Mouse (Mus musculus): ENCODE results near the gene Drc7.

The Drc7 gene

DNA sequence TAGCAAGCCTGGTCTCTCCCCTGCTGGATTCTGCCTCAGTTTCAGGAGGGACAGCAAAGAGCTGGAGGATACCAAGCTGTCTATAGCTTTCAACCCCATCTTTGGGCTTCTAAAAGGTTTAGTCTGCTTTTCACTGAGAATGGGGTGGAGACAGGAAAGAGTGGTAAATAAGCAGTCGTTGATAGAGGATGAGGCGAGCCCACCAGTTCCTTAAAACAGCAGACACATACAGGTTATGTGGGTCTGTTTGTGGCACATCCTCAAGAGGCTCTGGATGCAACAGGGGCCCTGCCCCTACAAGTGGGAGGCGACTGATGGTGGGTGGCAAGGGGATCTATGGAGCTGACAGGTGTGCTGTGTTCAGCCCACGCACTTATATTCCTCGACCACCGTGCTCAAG lies 3.8 kb downstream of the Drc7 start:
- DNase-seq (ENCODE audit: low read depth, low spot score) = no peak

DNA sequence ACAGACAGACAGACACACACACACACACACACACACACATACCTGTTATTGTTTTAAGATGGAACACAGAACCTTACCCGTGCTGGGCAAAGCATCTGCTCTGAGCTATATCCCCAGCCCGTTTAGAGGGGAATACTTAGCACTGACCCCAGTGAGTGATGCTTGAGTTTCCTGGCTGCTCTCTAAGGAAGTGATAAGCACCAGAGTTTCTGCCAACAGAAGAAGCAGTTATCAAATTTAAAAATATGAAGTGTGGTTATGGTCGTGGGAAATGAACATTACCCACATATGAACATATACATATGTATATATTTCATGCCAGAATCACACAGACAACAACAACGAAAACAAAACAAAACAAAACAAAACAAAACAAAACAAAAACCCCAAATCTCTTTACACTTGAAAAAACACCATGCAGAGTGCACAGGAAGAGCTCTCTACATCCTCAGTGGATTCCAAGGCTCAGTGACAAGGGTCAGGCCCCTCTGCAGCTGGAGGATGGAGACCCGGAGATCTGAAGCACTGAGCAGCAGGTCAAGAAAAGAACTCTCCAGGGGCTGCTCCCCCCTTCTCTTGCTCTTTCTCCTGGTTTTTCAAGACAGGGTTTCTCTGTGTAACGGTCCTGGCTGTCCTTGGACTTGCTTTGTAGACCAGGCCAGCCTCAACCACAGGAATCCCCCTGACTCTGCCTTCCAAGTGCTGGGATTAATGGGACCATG lies 5.1 kb downstream of the Drc7 start:
- DNase-seq (ENCODE audit: low read depth, low spot score) = no peak

DNA sequence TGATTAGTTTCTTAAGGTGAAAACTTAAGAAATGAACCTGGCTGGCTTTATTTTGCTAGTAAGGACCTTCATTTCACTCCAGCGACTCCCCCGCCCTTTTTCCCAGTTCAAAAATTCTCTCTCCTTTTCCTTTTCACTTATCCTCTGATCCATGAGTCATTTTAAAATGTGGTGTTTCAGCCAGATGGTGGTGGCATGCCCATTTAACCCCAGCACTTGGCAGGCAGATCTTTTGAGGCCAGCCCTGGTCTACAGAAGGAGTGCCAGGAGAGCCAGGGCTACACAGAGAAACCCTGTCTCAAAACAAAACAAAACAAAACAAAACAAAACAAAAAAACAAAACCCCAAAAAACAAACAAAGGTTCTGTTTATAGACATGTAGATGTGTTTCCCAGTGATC lies 9.6 kb downstream of the Drc7 start:
- no peak for DNase-seq (ENCODE audit: low read depth, low spot score)

GRCm38 (mm10) chr8:95067582-95067981 lies 12.7 kb downstream of the Drc7 start:
- DNase-seq (ENCODE audit: low read depth, low spot score) = peak; percentile 56

DNA sequence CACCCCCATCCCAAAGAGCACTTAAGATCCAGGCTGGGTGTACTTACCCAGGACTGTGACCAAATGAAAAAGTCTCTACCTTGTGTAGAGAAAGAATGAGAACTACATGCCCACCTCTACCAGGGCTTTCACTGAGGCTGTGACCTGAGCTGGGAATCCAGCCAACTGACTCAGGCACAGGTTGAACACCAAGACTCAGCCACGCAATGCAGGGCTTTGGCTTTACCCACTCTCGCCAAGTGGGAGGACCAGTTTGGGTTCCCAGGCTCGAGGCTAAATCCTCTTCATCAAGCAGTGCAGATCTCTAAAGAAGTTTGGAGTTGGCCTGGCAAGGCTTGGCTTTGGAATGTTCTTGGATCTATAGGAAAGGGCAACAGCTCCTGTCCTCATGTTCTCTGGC lies 20.6 kb downstream of the Drc7 start:
- no peak for DNase-seq (ENCODE audit: low read depth, low spot score)

DNA sequence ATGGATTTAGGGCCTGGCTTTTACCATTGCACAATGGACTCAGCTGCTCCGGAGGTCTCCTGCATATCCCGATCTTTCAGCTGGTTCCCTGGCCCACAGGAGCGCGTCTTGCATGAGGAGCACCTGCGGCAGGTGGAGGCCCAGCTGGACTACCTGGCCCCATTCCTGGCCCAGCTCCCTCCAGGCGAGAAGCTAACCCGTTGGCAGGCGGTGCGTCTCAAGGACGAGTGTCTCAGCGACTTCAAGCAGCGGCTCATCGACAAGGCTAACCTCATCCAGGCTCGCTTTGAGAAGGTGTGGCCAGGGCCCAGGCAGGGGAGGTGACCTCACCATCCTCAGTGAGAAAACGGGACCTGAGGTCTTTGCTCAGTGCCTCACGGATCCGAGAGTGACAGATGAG lies 21.2 kb downstream of the Drc7 start:
- DNase-seq (ENCODE audit: low read depth, low spot score) = no peak

GRCm38 (mm10) chr8:95078055-95078454 lies 23.2 kb downstream of the Drc7 start:
- DNase-seq (ENCODE audit: low read depth, low spot score) = no peak

DNA sequence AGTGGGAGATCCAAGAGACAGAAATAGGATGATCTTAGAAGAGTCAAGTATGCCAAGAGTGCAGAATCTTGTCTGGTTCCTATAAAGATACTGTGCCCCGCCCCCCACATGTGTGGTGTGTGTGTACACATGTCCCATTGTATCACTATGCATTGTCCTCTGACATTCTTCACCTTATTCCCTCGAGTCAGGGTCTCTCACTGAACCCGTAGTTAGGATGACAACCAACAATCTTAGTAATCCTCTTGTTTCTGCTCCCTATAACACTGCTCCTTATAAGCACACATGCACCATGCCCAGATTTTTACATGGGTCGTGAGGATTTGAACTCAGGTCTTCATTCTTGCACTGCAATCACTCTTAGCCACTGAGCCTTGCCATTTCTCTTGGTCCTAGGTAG lies 24.4 kb downstream of the Drc7 start:
- no peak for DNase-seq (ENCODE audit: low read depth, low spot score)

DNA sequence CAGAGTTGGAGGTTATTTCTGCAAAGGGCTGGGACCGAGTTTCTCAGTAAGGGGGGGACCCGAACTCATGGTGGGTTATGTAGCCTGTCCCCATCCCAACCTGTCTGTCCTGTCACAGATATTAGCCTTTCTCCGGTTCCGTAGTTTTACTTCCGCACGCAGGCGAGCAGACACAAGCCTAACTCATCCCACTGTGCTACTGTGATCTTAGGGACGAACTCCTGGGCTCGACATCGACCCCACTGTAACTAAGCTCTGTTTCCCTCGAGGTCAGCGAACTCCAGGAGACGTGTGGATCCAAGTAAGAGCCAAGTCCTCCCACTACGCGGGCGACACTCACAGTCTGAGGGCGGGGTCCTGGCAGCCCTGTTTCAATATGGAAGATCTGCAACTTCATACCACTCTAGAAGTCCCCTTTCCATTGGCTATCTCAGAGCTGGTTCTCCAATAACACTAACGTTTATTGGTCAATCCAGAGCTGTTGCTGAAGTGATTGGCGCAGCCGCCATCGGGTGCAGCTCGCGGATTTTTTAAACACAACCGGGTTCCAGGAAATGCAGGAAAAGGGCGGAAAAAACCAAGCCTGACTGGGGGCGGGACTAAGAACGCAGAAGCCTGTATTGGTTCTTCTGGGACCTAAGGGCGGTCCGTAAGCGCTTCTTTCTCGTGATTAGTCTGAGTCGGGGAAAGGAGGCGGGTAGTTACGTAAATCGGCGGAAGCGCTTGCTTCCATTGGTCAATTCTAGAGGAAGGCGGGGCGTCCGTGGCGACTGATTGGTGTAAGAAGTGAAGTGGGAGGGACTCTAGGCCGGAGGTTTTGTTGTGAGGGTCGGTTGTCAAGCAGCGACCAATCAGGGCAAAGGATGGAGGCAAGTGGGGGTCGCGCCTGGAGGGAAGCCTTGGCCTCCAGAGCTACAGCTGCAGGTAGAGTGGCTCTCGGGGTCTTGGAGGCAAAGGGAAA lies 25.8 kb downstream of the Drc7 start, which contains the start of gene Katnb1:
Gene Katnb1, plus strand, starts transcription at position 806 of the 961 bp plus-strand sequence.
- peak; percentile 100 for DNase-seq (ENCODE audit: low read depth, low spot score)

- no peak for DNase-seq (ENCODE audit: low read depth, low spot score)
Observed at GRCm38 (mm10) chr8:95081650-95082049, 26.7 kb downstream of the Drc7 start.

DNA sequence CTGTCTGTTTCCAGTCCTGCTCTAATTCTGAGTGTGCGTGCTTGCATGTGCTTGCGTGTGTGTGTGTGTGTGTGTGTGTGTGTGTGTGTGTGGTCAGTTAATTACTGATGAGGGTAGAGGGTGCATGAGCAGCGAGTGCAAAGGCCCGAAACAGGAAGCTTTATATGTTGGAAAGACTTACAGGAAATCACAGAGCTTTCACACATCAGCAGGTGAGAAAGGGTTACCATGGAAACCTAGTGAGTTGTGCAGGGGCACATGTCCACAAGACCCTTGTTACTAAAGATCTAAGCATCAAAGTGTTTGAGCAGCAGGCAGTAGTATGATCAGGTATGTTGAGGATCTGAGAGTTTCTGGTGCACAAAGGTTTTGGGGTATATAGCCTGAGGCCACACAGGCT lies 29.4 kb downstream of the Drc7 start:
- DNase-seq (ENCODE audit: low read depth, low spot score) = no peak

- no peak for DNase-seq (ENCODE audit: low read depth, low spot score)
Observed at GRCm38 (mm10) chr8:95084744-95085431, 30.0 kb downstream of the Drc7 start.

DNA sequence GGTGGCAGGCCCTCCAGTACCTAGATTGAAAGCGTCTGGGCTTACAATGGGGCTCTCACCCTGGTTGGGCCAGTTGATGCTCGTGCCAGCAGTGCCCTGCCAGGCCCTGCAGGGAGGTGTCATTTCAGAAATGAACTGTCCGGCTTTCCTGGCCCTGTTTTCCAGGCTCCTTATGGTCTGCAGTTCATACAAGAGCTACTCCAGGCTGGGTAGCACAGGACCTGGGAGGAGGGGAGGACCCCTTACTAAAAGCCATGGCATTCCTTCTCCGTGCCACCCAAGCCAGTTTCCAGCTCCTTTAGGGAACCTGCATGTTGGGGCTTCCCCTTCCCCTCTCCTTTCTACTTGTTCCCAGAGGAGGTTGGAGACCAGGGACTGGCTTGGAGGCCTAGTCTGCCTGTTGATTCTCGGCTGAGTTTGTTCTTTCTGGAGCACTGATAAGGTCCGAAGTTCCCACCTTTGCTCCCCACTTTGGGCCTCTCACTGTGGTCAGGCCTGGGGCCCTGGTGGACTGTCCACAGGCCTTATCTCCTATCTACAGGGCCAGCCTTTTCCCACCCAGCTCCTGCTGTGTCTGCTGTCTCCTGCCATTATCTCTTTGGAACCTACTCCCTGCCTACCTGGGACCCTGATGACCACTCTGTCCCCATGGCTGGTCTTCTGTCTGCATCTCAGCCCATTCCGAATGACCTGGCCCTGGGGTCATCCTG lies 30.7 kb downstream of the Drc7 start:
- no peak for DNase-seq (ENCODE audit: low read depth, low spot score)

DNA sequence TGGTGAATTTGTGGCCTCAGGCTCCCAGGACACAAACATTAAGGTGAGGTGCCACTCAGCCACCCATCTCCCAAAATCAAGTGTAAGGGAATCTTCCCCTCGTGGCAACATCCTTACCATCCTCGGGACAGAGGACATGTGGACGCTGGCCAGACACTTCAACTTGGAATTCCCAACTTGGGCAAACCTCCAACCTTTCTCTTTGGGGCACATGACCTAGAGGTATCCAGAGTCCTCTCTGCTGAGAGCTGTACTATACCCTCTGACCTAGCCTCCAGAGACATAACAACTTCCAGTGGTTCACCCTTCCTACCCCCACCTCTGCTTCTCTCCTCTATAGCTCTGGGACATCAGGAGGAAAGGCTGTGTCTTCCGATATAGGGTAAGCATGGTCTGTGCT lies 38.7 kb downstream of the Drc7 start:
- no peak for DNase-seq (ENCODE audit: low read depth, low spot score)

GRCm38 (mm10) chr8:95099009-95099408 lies 44.1 kb downstream of the Drc7 start:
- DNase-seq (ENCODE audit: low read depth, low spot score) = no peak

DNA sequence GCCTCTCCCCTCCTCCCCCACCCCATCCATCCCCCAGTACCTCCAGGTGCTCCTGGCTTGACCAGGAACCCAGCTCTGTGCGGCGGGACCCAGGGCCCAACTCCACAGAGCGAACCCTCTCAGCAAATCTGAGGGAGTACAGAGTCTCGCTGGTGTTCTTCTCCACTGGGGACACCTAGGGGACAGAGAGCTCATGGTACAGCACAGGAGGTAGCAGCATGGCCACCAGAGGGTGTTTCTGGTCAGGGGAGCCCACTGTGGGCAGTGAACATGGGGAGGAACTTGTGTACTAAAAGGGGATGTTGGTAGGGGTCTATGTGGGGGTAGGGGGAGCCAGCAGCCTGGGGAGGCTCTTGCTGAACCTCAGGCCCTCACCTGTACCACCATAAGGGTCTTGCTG lies 47.1 kb downstream of the Drc7 start:
- no peak for DNase-seq (ENCODE audit: low read depth, low spot score)

GRCm38 (mm10) chr8:95107306-95107705 lies 52.4 kb downstream of the Drc7 start:
- DNase-seq (ENCODE audit: low read depth, low spot score) = no peak

GRCm38 (mm10) chr8:95112594-95112993 lies 57.7 kb downstream of the Drc7 start:
- no peak for DNase-seq (ENCODE audit: low read depth, low spot score)

GRCm38 (mm10) chr8:95113108-95113507 lies 58.2 kb downstream of the Drc7 start:
- no peak for DNase-seq (ENCODE audit: low read depth, low spot score)

- DNase-seq (ENCODE audit: low read depth, low spot score) = no peak
Observed at GRCm38 (mm10) chr8:95113750-95114149, 58.8 kb downstream of the Drc7 start.

DNA sequence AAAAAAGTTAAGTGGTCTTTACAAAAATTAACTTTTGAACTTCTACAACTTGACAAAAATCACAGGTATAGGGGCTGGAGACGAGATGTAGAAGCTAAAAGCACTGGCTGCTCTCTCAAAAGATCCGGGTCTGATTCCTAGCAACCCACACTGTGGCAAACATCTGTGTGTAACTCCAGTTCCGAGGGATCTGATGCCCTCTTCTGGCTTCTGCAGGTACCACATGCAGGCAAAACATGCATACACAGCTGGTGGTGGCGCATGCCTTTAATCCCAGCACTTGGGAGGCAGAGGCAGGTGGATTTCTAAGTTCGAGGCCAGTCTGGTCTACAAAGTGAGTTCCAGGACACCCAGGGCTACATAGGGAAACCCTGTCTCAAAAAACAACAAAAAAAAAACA lies 68.6 kb downstream of the Drc7 start:
- DNase-seq (ENCODE audit: low read depth, low spot score) = no peak

GRCm38 (mm10) chr8:95126497-95126896 lies 71.6 kb downstream of the Drc7 start:
- DNase-seq (ENCODE audit: low read depth, low spot score) = no peak
